Mouse (Mus musculus) lung, postnatal 0 days (tissue): ENCODE measurements at regions not wholly inside any gene's neighbourhood (a gene's known extent, or its start where the extent isn't known, plus 50 kb on each side); places are given as distances from the start of the nearest gene placed in this dataset.

Experiments
- CTCF ChIP-seq: IDR thresholded peaks from 2 replicates; pipeline ENCODE4 v1.5.1; 2016; ENCODE audit warnings: antibody characterized with exemption, mild to moderate bottlenecking
- EP300 ChIP-seq: IDR thresholded peaks from 2 replicates; pipeline ENCODE4 v1.6.1; 2016; ENCODE audit warnings: antibody characterized with exemption, mild to moderate bottlenecking, control low read depth

DNA sequence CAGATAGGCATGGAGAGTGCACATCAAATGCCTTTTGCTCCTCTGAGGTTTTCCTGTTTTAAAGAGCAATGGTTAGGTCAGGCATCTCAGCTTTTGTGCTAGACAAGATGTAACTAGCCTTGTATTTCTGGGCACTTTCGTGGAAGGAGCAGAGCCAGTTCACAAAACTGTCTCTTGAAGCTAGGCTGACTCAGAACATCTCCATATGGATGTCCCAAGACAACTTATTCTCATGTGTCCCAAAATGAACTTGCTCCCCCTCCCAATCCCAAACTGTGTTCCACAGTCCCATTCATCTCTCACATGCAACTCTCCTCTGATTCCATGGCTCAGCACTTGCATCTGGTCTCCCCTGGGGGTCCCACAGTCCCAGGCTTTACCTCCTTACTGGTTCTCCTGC lies 135.5 kb downstream of the Snx18 start:
- TF ChIP-seq EP300: no peak
- no peak for TF ChIP-seq CTCF
